Mouse (Mus musculus): ENCODE results near the gene Nhlrc3. TPM values are rescaled to one million over a fixed set of nuclear protein-coding genes. Genes with fewer than 3 reads are reported as not detected.

Nhlrc3 gene
- polyA plus RNA-seq, 2 experiments = 3.3 to 3.5 TPM

GRCm38 (mm10) chr3:53421656-53422055 is 41.5 kb downstream of the Nhlrc3 start:
- TF ChIP-seq EP300 (IDR thresholded peaks at IDR 0.05; ENCODE audit: low read depth) (no peak), CTCF (IDR thresholded peaks at IDR 0.05; ENCODE audit: low read depth) (no peak)
- 79% methylated on average over 12 of the region's 12 CpGs for WGBS (ENCODE audit: insufficient replicate concordance)
- Histone ChIP-seq H3K4me1 (replicated peaks; ENCODE audit: control insufficient read depth in 2 of 2, insufficient read depth in 2 of 2, low read length in 1 of 2) (no peaks in the 10 kb centered on the region), H3K4me2 (ENCODE audit: low read depth) (no peak overlapping the region), H3K4me3 (ENCODE audit: insufficient read depth in 1 of 2, low read depth in 2 of 2, low read length in 2 of 2) (no peak overlapping the region), H3K27me3 (ENCODE audit: control insufficient read depth, insufficient read depth, low read length) (no peaks in the 10 kb centered on the region), H3K27ac (no peak overlapping the region), H3K9me3 (ENCODE audit: control insufficient read depth, low read length) (no peaks in the 10 kb centered on the region), H3K36me3 (replicated peaks; ENCODE audit: control insufficient read depth, insufficient read depth, low read depth) (no peaks in the 10 kb centered on the region), H3K9ac (replicated peaks) (no peak overlapping the region)
- no peak for ATAC-seq (ENCODE audit: insufficient read depth)
- DNase-seq (ENCODE audit: low read depth in 3 of 3, low spot score in 3 of 3) = no peak

GRCm38 (mm10) chr3:53417701-53418100 is 45.4 kb downstream of the Nhlrc3 start:
- H3K36me3 ChIP-seq (replicated peaks; ENCODE audit: control insufficient read depth, insufficient read depth, low read depth) = no peaks in the 10 kb centered on the region
- H3K4me2 ChIP-seq (ENCODE audit: low read depth) = no peak overlapping the region
- no peak overlapping the region for H3K4me3 ChIP-seq (ENCODE audit: insufficient read depth in 1 of 2, low read depth in 2 of 2, low read length in 2 of 2)
- no peaks in the 10 kb centered on the region for H3K9me3 ChIP-seq (ENCODE audit: control insufficient read depth, low read length)
- no peak overlapping the region for H3K9ac ChIP-seq (replicated peaks)
- WGBS (ENCODE audit: insufficient replicate concordance) = 66% methylated on average over 7 of the region's 7 CpGs
- no peak overlapping the region for H3K27ac ChIP-seq
- DNase-seq (ENCODE audit: low read depth in 3 of 3, low spot score in 3 of 3) (no peak), ATAC-seq (ENCODE audit: insufficient read depth) (no peak)
- TF ChIP-seq CTCF (IDR thresholded peaks at IDR 0.05; ENCODE audit: low read depth) (no peak), EP300 (IDR thresholded peaks at IDR 0.05; ENCODE audit: low read depth) (no peak)
- H3K4me1 ChIP-seq (replicated peaks; ENCODE audit: control insufficient read depth in 2 of 2, insufficient read depth in 2 of 2, low read length in 1 of 2) = no peaks in the 10 kb centered on the region
- H3K27me3 ChIP-seq (ENCODE audit: control insufficient read depth, insufficient read depth, low read length) = no peaks in the 10 kb centered on the region

GRCm38 (mm10) chr3:53416036-53416506 is 47.1 kb downstream of the Nhlrc3 start:
- H3K27ac ChIP-seq = no peak overlapping the region
- 60% methylated on average over 5 of the region's 5 CpGs for WGBS (ENCODE audit: insufficient replicate concordance)
- no peaks in the 10 kb centered on the region for H3K9me3 ChIP-seq (ENCODE audit: control insufficient read depth, low read length)
- no peak overlapping the region for H3K4me3 ChIP-seq (ENCODE audit: insufficient read depth in 1 of 2, low read depth in 2 of 2, low read length in 2 of 2)
- H3K4me2 ChIP-seq (ENCODE audit: low read depth) = no peak overlapping the region
- no peak overlapping the region for H3K9ac ChIP-seq (replicated peaks)
- DNase-seq (ENCODE audit: low read depth in 3 of 3, low spot score in 3 of 3) (no peak), ATAC-seq (ENCODE audit: insufficient read depth) (no peak)
- no peaks in the 10 kb centered on the region for H3K27me3 ChIP-seq (ENCODE audit: control insufficient read depth, insufficient read depth, low read length)
- H3K36me3 ChIP-seq (replicated peaks; ENCODE audit: control insufficient read depth, insufficient read depth, low read depth) = no peaks in the 10 kb centered on the region
- H3K4me1 ChIP-seq (replicated peaks; ENCODE audit: control insufficient read depth in 2 of 2, insufficient read depth in 2 of 2, low read length in 1 of 2) = no peaks in the 10 kb centered on the region
- TF ChIP-seq CTCF (IDR thresholded peaks at IDR 0.05; ENCODE audit: low read depth) = no peak

- ATAC-seq (ENCODE audit: insufficient read depth) (no peak), DNase-seq (ENCODE audit: low read depth in 3 of 3, low spot score in 3 of 3) (no peak)
Observed at GRCm38 (mm10) chr3:53413959-53414358, 49.2 kb downstream of the Nhlrc3 start.

DNA sequence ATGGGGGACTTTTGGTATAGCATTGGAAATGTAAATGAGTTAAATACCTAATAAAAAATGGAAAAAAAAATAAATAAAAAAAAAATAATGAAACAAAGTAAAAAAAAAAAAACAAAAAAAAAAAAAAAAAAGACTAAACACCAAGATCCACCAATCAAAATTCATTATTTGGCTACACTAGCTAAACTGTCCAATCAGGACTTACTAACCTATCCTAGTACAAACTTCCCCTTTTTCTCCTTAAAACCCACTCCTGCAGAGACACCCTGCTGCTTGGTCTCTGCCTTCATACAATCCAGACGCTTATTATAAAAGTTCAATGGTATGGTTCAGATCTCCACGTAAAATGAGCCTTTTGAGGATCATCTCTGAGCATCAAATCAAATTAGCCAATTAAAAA is 49.7 kb downstream of the Nhlrc3 start:
- Histone ChIP-seq H3K36me3 (replicated peaks; ENCODE audit: control insufficient read depth, insufficient read depth, low read depth) (no peaks in the 10 kb centered on the region), H3K9ac (replicated peaks) (no peak overlapping the region), H3K4me1 (replicated peaks; ENCODE audit: control insufficient read depth in 2 of 2, insufficient read depth in 2 of 2, low read length in 1 of 2) (no peaks in the 10 kb centered on the region), H3K9me3 (ENCODE audit: control insufficient read depth, low read length) (no peaks in the 10 kb centered on the region), H3K4me2 (ENCODE audit: low read depth) (no peak overlapping the region), H3K27me3 (ENCODE audit: control insufficient read depth, insufficient read depth, low read length) (no peaks in the 10 kb centered on the region), H3K4me3 (ENCODE audit: insufficient read depth in 1 of 2, low read depth in 2 of 2, low read length in 2 of 2) (no peak overlapping the region), H3K27ac (no peak overlapping the region)
- ATAC-seq (ENCODE audit: insufficient read depth) (no peak), DNase-seq (ENCODE audit: low read depth in 3 of 3, low spot score in 3 of 3) (no peak)
- WGBS (ENCODE audit: insufficient replicate concordance) = 51% methylated on average over 2 of the region's 2 CpGs
- TF ChIP-seq CTCF (IDR thresholded peaks at IDR 0.05; ENCODE audit: low read depth) (no peak), EP300 (IDR thresholded peaks at IDR 0.05; ENCODE audit: low read depth) (no peak)

More at GRCm38 (mm10) chr3:53413959-53414358, 49.2 kb downstream of the Nhlrc3 start:
- 43% methylated on average over 3 of the region's 3 CpGs for WGBS (ENCODE audit: insufficient replicate concordance)
- no peaks in the 10 kb centered on the region for H3K27me3 ChIP-seq (ENCODE audit: control insufficient read depth, insufficient read depth, low read length)
- H3K4me1 ChIP-seq (replicated peaks; ENCODE audit: control insufficient read depth in 2 of 2, insufficient read depth in 2 of 2, low read length in 1 of 2) = no peaks in the 10 kb centered on the region
- no peak overlapping the region for H3K9ac ChIP-seq (replicated peaks)
- no peak for TF ChIP-seq CTCF (IDR thresholded peaks at IDR 0.05; ENCODE audit: low read depth)
- no peak for TF ChIP-seq EP300 (IDR thresholded peaks at IDR 0.05; ENCODE audit: low read depth)
- H3K36me3 ChIP-seq (replicated peaks; ENCODE audit: control insufficient read depth, insufficient read depth, low read depth) = no peaks in the 10 kb centered on the region
- H3K4me2 ChIP-seq (ENCODE audit: low read depth) = no peak overlapping the region
- no peak overlapping the region for H3K27ac ChIP-seq
- no peaks in the 10 kb centered on the region for H3K9me3 ChIP-seq (ENCODE audit: control insufficient read depth, low read length)
- H3K4me3 ChIP-seq (ENCODE audit: insufficient read depth in 1 of 2, low read depth in 2 of 2, low read length in 2 of 2) = no peak overlapping the region
